Mouse (Mus musculus) testis, adult 2 months (tissue): ENCODE measurements at regions not wholly inside any gene's neighbourhood (a gene's known extent, or its start where the extent isn't known, plus 50 kb on each side); places are given as distances from the start of the nearest gene placed in this dataset.

Experiments
- H3K27ac ChIP-seq: fragments of 200-500 bp; 2 replicates; pipeline ENCODE4 v1.5.1; 2012; ENCODE audit warnings: low read depth, low read length; ENCODE audit not compliant: control insufficient read depth, insufficient read depth
- H3K27me3 ChIP-seq: fragments of 200-500 bp; 2 replicates; pipeline ENCODE4 v1.6.1; 2012; ENCODE audit warnings: mild to moderate bottlenecking, low read length, moderate library complexity; ENCODE audit not compliant: control insufficient read depth, insufficient read depth
- H3K36me3 ChIP-seq: fragments of 200-500 bp; 2 replicates; pipeline ENCODE4 v1.6.1; 2012; ENCODE audit warnings: mild to moderate bottlenecking, low read length; ENCODE audit not compliant: control insufficient read depth, insufficient read depth
- H3K4me1 ChIP-seq: fragments of 200-500 bp; 2 replicates; pipeline ENCODE4 v1.6.1; 2012; ENCODE audit warnings: low read length; ENCODE audit not compliant: control insufficient read depth, insufficient read depth
- H3K4me3 ChIP-seq: fragments of 200-500 bp; 2 replicates; pipeline ENCODE4 v1.5.1; 2012; ENCODE audit warnings: low read depth, mild to moderate bottlenecking, low read length, moderate library complexity, mixed read lengths; ENCODE audit not compliant: control insufficient read depth
- CTCF ChIP-seq: fragments of 200-500 bp; IDR thresholded peaks from 2 replicates; pipeline ENCODE4 v1.5.1; 2012; ENCODE audit warnings: low read depth, mild to moderate bottlenecking, inconsistent platforms, low read length, moderate library complexity; ENCODE audit not compliant: control insufficient read depth, insufficient read depth, insufficient replicate concordance
- POLR2A ChIP-seq: fragments of 200-500 bp; IDR thresholded peaks from 2 replicates; pipeline ENCODE4 v1.6.1; 2012; ENCODE audit warnings: low read depth, mild to moderate bottlenecking, inconsistent platforms, low read length, moderate library complexity; ENCODE audit not compliant: control insufficient read depth

- H3K4me3 ChIP-seq = no peak overlapping the region
- TF ChIP-seq CTCF (no peak), POLR2A (no peak)
- no peaks in the 10 kb centered on the region for H3K4me1 ChIP-seq
- no peaks in the 10 kb centered on the region for H3K36me3 ChIP-seq
- H3K27me3 ChIP-seq = no peaks in the 10 kb centered on the region
- H3K27ac ChIP-seq = no peak overlapping the region
Observed at GRCm38 (mm10) chr10:17478761-17479632, 244.0 kb upstream of the Cited2 start.

- Histone ChIP-seq H3K27ac (no peak overlapping the region), H3K27me3 (no peaks in the 10 kb centered on the region), H3K4me1 (no peaks in the 10 kb centered on the region), H3K36me3 (no peaks in the 10 kb centered on the region), H3K4me3 (no peak overlapping the region)
- TF ChIP-seq CTCF (no peak), POLR2A (no peak)
Observed at GRCm38 (mm10) chr10:17482751-17483150, 240.3 kb upstream of the Cited2 start.

- Histone ChIP-seq H3K27me3 (no peaks in the 10 kb centered on the region), H3K36me3 (no peaks in the 10 kb centered on the region), H3K27ac (no peak overlapping the region), H3K4me1 (no peaks in the 10 kb centered on the region), H3K4me3 (no peak overlapping the region)
- TF ChIP-seq CTCF = no peak
- no peak for TF ChIP-seq POLR2A
Observed at GRCm38 (mm10) chr10:17485049-17485449, 238.0 kb upstream of the Cited2 start.

DNA sequence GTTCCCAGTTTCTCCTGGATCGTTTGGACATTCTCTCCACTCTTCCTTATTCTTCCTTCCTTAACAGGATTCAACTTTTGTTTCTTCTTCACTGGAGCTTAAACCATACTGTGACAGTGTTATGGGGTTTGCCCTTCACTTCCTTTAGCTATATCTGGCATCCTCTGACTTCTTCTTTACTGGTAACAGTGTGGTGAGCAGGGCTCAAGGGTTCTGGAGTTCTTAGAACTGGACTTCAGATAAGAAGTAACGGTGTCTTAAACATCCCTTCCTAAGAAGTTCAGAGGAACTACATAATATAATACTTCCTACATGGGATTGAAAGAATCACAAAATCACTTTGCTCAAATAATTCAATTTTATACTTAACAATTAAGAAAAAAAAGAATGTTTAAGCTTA is 237.5 kb upstream of the Cited2 start:
- Histone ChIP-seq H3K4me1 (no peaks in the 10 kb centered on the region), H3K27me3 (no peaks in the 10 kb centered on the region), H3K27ac (no peak overlapping the region), H3K36me3 (no peaks in the 10 kb centered on the region), H3K4me3 (no peak overlapping the region)
- no peak for TF ChIP-seq POLR2A
- TF ChIP-seq CTCF = no peak

- TF ChIP-seq POLR2A = no peak
- TF ChIP-seq CTCF = no peak
- H3K27me3 ChIP-seq = no peaks in the 10 kb centered on the region
Observed at GRCm38 (mm10) chr10:17486011-17486410, 237.0 kb upstream of the Cited2 start.

GRCm38 (mm10) chr10:17487460-17487859 is 235.6 kb upstream of the Cited2 start:
- Histone ChIP-seq H3K4me1 (no peaks in the 10 kb centered on the region), H3K4me3 (no peak overlapping the region), H3K27ac (no peak overlapping the region), H3K27me3 (no peaks in the 10 kb centered on the region), H3K36me3 (no peaks in the 10 kb centered on the region)
- TF ChIP-seq POLR2A = no peak
- TF ChIP-seq CTCF = no peak

More at GRCm38 (mm10) chr10:17486011-17486410, 237.0 kb upstream of the Cited2 start:
- Histone ChIP-seq H3K4me3 (no peak overlapping the region), H3K4me1 (no peaks in the 10 kb centered on the region), H3K36me3 (no peaks in the 10 kb centered on the region), H3K27ac (no peak overlapping the region)

GRCm38 (mm10) chr10:17491611-17492305 is 231.3 kb upstream of the Cited2 start:
- Histone ChIP-seq H3K36me3 (no peaks in the 10 kb centered on the region), H3K4me3 (no peak overlapping the region), H3K27ac (no peak overlapping the region), H3K4me1 (no peaks in the 10 kb centered on the region), H3K27me3 (no peaks in the 10 kb centered on the region)
- TF ChIP-seq POLR2A = no peak
- TF ChIP-seq CTCF = no peak
